Mouse (Mus musculus): ENCODE data around the gene Sgce.

DNA sequence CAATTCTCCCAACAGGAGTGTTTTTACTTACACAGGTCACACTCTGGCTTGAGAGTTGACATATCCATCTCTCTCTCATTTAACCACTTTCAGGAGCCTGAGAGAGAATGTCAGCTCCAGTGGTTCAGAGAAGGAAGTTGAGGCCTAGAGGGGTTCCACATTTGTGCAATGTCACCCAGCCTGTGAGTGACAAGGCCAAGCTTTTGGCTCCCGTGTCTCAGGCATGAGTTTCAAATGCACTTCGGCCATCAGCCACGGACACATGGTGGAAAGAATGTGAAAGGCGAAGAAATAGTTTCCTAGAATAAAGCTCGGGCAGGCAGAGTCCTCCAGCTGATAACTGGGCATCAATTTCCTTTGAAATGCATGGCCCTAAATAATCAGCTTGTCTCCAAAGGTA lies 40.6 kb downstream of the Sgce start:
- TF ChIP-seq CTCF (IDR thresholded peaks at IDR 0.05; ENCODE audit: control insufficient read depth, insufficient read depth, insufficient read length) (no peak), USF1 (IDR thresholded peaks at IDR 0.05; ENCODE audit: low read depth) (no peak), MYOD1 (IDR thresholded peaks at IDR 0.05; ENCODE audit: control insufficient read depth, insufficient read length, low read depth) (no peak), MAX (IDR thresholded peaks at IDR 0.05) (no peak), CEBPB (IDR thresholded peaks at IDR 0.05; ENCODE audit: low read depth) (no peak)
